Mouse (Mus musculus) limb, embryonic 15.5 days (tissue): ENCODE measurements around the gene Rasgrp4. TPM values are rescaled to one million over a fixed set of nuclear protein-coding genes. Genes with fewer than 3 reads are reported as not detected.

ENCODE experiments used
- ATAC-seq: fragments of 200-750 bp; cut with Nextera tagmentation; 2 replicates; pipeline ENCODE4 v1.8.0; 2017; ENCODE audit warnings: low read depth, moderate TSS enrichment; ENCODE audit not compliant: insufficient number of reproducible peaks, low FRiP score, low TSS enrichment
- H3K27ac ChIP-seq: fragments of 300-500 bp; sonication (generic); 2 replicates; pipeline ENCODE4 v1.5.1; 2015; ENCODE audit warnings: moderate library complexity, mild to moderate bottlenecking, inconsistent platforms
- H3K27me3 ChIP-seq: fragments of 300-500 bp; sonication (generic); 2 replicates; pipeline ENCODE4 v1.6.1; 2015; ENCODE audit warnings: inconsistent platforms
- H3K36me3 ChIP-seq: fragments of 300-500 bp; sonication (generic); 2 replicates; pipeline ENCODE4 v1.6.1; 2015; ENCODE audit warnings: inconsistent platforms
- H3K4me1 ChIP-seq: fragments of 300-500 bp; sonication (generic); 2 replicates; pipeline ENCODE4 v1.6.1; 2015; ENCODE audit warnings: inconsistent platforms
- H3K4me2 ChIP-seq: fragments of 300-500 bp; sonication (generic); 2 replicates; pipeline ENCODE4 v1.6.1; 2015; ENCODE audit warnings: mild to moderate bottlenecking, inconsistent platforms
- H3K4me3 ChIP-seq: fragments of 300-500 bp; sonication (generic); 2 replicates; pipeline ENCODE4 v1.5.1; 2015; ENCODE audit warnings: mild to moderate bottlenecking, inconsistent platforms
- H3K9ac ChIP-seq: fragments of 300-500 bp; sonication (generic); 2 replicates; pipeline ENCODE4 v1.6.1; 2015; ENCODE audit warnings: inconsistent platforms
- H3K9me3 ChIP-seq: fragments of 300-500 bp; sonication (generic); 2 replicates; pipeline ENCODE4 v1.6.1; 2016; ENCODE audit warnings: inconsistent platforms
- WGBS: fragments of 180-500 bp; shearing (Covaris S2); methylation state at CpG from one replicate; pipeline ENCODE4 v1.1.7; 2015; 5-methylcytosine and 5-hydroxymethylcytosine counted together
- polyA plus RNA-seq: library from polyadenylated mRNA; unstranded; fragments of >200 nt; fragmentation: Nextera tagmentation; extraction: Ambion mirVana; gene quantifications from 2 replicates; pipeline ENCODE4 v1.2.1, GENCODE M21; 2015

Gene Rasgrp4
- polyA plus RNA-seq, result 0.84 and 1.1 TPM in 2 replicates

- Histone ChIP-seq H3K9ac (no peak within 1 kb of the TSS), H3K27ac (no peak within 1 kb of the TSS), H3K4me3 (peak within 1 kb of the TSS; percentile 24), H3K9me3 (no peaks in the 10 kb centered on the region), H3K4me2 (peak within 1 kb of the TSS; percentile 43), H3K27me3 (peaks cover 12% of the 10 kb centered on the region; the same call in 1 of the 2 replicates), H3K4me1 (peaks cover 9% of the 10 kb centered on the region), H3K36me3 (no peaks in the 10 kb centered on the region)
- WGBS, result 1% methylated on average over 15 of the region's 20 CpGs
- no peak for ATAC-seq
Observed at GRCm38 (mm10) chr7:29134693-29135386, at the start of gene Rasgrp4. Gene Rasgrp4 (plus strand): TSS chr7:29134851.

GRCm38 (mm10) chr7:29085981-29086380, 48.7 kb upstream of the Rasgrp4 start:
- Histone ChIP-seq H3K36me3 (no peaks in the 10 kb centered on the region), H3K4me3 (no peak overlapping the region), H3K27ac (no peak overlapping the region), H3K9me3 (no peaks in the 10 kb centered on the region), H3K9ac (no peak overlapping the region), H3K4me1 (peaks cover 4% of the 10 kb centered on the region; the same call in 1 of the 2 replicates), H3K4me2 (no peak overlapping the region), H3K27me3 (no peaks in the 10 kb centered on the region)
- 85% methylated on average over 30 of the region's 30 CpGs for WGBS
- ATAC-seq, result no peak

GRCm38 (mm10) chr7:29086902-29087301, 47.7 kb upstream of the Rasgrp4 start:
- Histone ChIP-seq H3K27me3 (no peaks in the 10 kb centered on the region), H3K4me3 (no peak overlapping the region), H3K4me2 (no peak overlapping the region), H3K36me3 (no peaks in the 10 kb centered on the region), H3K9me3 (no peaks in the 10 kb centered on the region), H3K27ac (no peak overlapping the region), H3K9ac (no peak overlapping the region), H3K4me1 (peaks cover 4% of the 10 kb centered on the region; the same call in 1 of the 2 replicates)
- WGBS, result 87% methylated on average over 10 of the region's 10 CpGs
- no peak for ATAC-seq

GRCm38 (mm10) chr7:29088817-29089216, 45.8 kb upstream of the Rasgrp4 start:
- no peak overlapping the region for H3K9ac ChIP-seq
- no peaks in the 10 kb centered on the region for H3K27me3 ChIP-seq
- no peak overlapping the region for H3K27ac ChIP-seq
- 77% methylated on average over 6 of the region's 6 CpGs for WGBS
- ATAC-seq, result no peak
- H3K9me3 ChIP-seq, result no peaks in the 10 kb centered on the region
- no peak overlapping the region for H3K4me3 ChIP-seq
- no peak overlapping the region for H3K4me2 ChIP-seq
- H3K36me3 ChIP-seq, result no peaks in the 10 kb centered on the region
- H3K4me1 ChIP-seq, result peaks cover 4% of the 10 kb centered on the region; the same call in 1 of the 2 replicates

GRCm38 (mm10) chr7:29097131-29097530, 37.5 kb upstream of the Rasgrp4 start:
- WGBS, result 88% methylated on average over 16 of the region's 16 CpGs
- no peaks in the 10 kb centered on the region for H3K4me1 ChIP-seq
- H3K27me3 ChIP-seq, result no peaks in the 10 kb centered on the region
- ATAC-seq, result no peak
- H3K4me2 ChIP-seq, result no peak overlapping the region
- H3K36me3 ChIP-seq, result no peaks in the 10 kb centered on the region
- H3K9ac ChIP-seq, result no peak overlapping the region
- no peak overlapping the region for H3K4me3 ChIP-seq
- no peaks in the 10 kb centered on the region for H3K9me3 ChIP-seq
- H3K27ac ChIP-seq, result no peak overlapping the region

GRCm38 (mm10) chr7:29101286-29102017, 33.2 kb upstream of the Rasgrp4 start:
- Histone ChIP-seq H3K4me2 (no peak overlapping the region), H3K27ac (no peak overlapping the region), H3K4me3 (no peak overlapping the region), H3K4me1 (no peaks in the 10 kb centered on the region), H3K9ac (no peak overlapping the region), H3K36me3 (no peaks in the 10 kb centered on the region), H3K27me3 (no peaks in the 10 kb centered on the region), H3K9me3 (no peaks in the 10 kb centered on the region)
- WGBS, result 92% methylated on average over 12 of the region's 12 CpGs
- ATAC-seq, result no peak

GRCm38 (mm10) chr7:29108992-29109955, 25.4 kb upstream of the Rasgrp4 start:
- Histone ChIP-seq H3K4me1 (peaks cover 11% of the 10 kb centered on the region), H3K9ac (no peak overlapping the region), H3K4me2 (peak overlapping the region; percentile 58), H3K27me3 (no peaks in the 10 kb centered on the region), H3K4me3 (peak overlapping the region; percentile 30), H3K36me3 (no peaks in the 10 kb centered on the region), H3K9me3 (no peaks in the 10 kb centered on the region), H3K27ac (peak overlapping the region; percentile 47; the same call in 1 of the 2 replicates)
- ATAC-seq, result peak; percentile 65; the same call in 1 of the 2 replicates
- WGBS, result 27% methylated on average over 38 of the region's 38 CpGs

- Histone ChIP-seq H3K36me3 (no peaks in the 10 kb centered on the region), H3K9ac (no peak overlapping the region), H3K4me2 (no peak overlapping the region), H3K4me1 (no peaks in the 10 kb centered on the region; the same call in 1 of the 2 replicates), H3K4me3 (no peak overlapping the region), H3K27me3 (no peaks in the 10 kb centered on the region), H3K27ac (no peak overlapping the region), H3K9me3 (no peaks in the 10 kb centered on the region)
- ATAC-seq, result no peak
- WGBS, result 14% methylated on average over 18 of the region's 18 CpGs
Observed at GRCm38 (mm10) chr7:29118142-29118851, 16.4 kb upstream of the Rasgrp4 start.

GRCm38 (mm10) chr7:29119526-29119925, 15.1 kb upstream of the Rasgrp4 start:
- H3K4me1 ChIP-seq, result peaks cover 7% of the 10 kb centered on the region
- WGBS, result 46% methylated on average over 1 of the region's 1 CpGs
- no peaks in the 10 kb centered on the region for H3K27me3 ChIP-seq
- no peaks in the 10 kb centered on the region for H3K36me3 ChIP-seq
- no peak overlapping the region for H3K4me2 ChIP-seq
- H3K4me3 ChIP-seq, result no peak overlapping the region
- H3K27ac ChIP-seq, result no peak overlapping the region
- no peak overlapping the region for H3K9ac ChIP-seq
- ATAC-seq, result no peak
- H3K9me3 ChIP-seq, result no peaks in the 10 kb centered on the region

- Histone ChIP-seq H3K4me3 (no peak overlapping the region), H3K27me3 (no peaks in the 10 kb centered on the region), H3K27ac (no peak overlapping the region), H3K4me1 (peaks cover 13% of the 10 kb centered on the region), H3K4me2 (no peak overlapping the region), H3K9ac (no peak overlapping the region), H3K36me3 (no peaks in the 10 kb centered on the region), H3K9me3 (no peaks in the 10 kb centered on the region)
- no peak for ATAC-seq
- WGBS, result 87% methylated on average over 9 of the region's 9 CpGs
Observed at GRCm38 (mm10) chr7:29122821-29123220, 11.8 kb upstream of the Rasgrp4 start.
